Mouse (Mus musculus) ES-Bruce4 (cell line): ENCODE measurements around the gene Igf1.

ENCODE experiments used
- CTCF ChIP-seq: IDR thresholded peaks from one replicate; pipeline ENCODE4 v1.8.1; 2011; ENCODE audit warnings: low read depth, low read length
- POLR2A ChIP-seq: IDR thresholded peaks from one replicate; pipeline ENCODE4 v1.8.1; 2011; ENCODE audit warnings: low read length; ENCODE audit not compliant: insufficient read depth

- TF ChIP-seq CTCF: no peak
- TF ChIP-seq POLR2A: no peak
Measured at GRCm38 (mm10) chr10:87897331-87897730, 39.3 kb downstream of the Igf1 start.
